Mouse (Mus musculus): ENCODE results near the gene Nars2. TPM values are rescaled to one million over a fixed set of nuclear protein-coding genes. Genes with fewer than 3 reads are reported as not detected.

The Nars2 gene
- polyA plus RNA-seq, 1 experiment = 7.1 TPM

GRCm38 (mm10) chr7:96907971-96908680 is 43.2 kb upstream of the Nars2 start:
- H3K27ac ChIP-seq (ENCODE audit: control insufficient read depth, insufficient read depth, low read depth, low read length, poor library complexity) = no peak overlapping the region
- WGBS = 79% methylated on average over 16 of the region's 16 CpGs
- TF ChIP-seq POLR2A (IDR thresholded peaks at IDR 0.05; ENCODE audit: borderline replicate concordance, control insufficient read depth, low read depth, low read length) = no peak
- no peak for TF ChIP-seq CTCF (IDR thresholded peaks at IDR 0.05; ENCODE audit: control insufficient read depth, insufficient read depth, low read length)
- H3K4me3 ChIP-seq (replicated peaks; ENCODE audit: control insufficient read depth, low read depth, low read length) = no peak overlapping the region
- no peaks in the 10 kb centered on the region for H3K4me1 ChIP-seq (ENCODE audit: control insufficient read depth, insufficient read depth, low read length)

GRCm38 (mm10) chr7:96909856-96910255 is 41.4 kb upstream of the Nars2 start:
- WGBS = 71% methylated on average over 5 of the region's 5 CpGs
- H3K27ac ChIP-seq (ENCODE audit: control insufficient read depth, insufficient read depth, low read depth, low read length, poor library complexity) = no peak overlapping the region
- H3K4me3 ChIP-seq (replicated peaks; ENCODE audit: control insufficient read depth, low read depth, low read length) = no peak overlapping the region
- H3K4me1 ChIP-seq (ENCODE audit: control insufficient read depth, insufficient read depth, low read length) = no peaks in the 10 kb centered on the region
- TF ChIP-seq POLR2A (IDR thresholded peaks at IDR 0.05; ENCODE audit: borderline replicate concordance, control insufficient read depth, low read depth, low read length) (no peak), CTCF (IDR thresholded peaks at IDR 0.05; ENCODE audit: control insufficient read depth, insufficient read depth, low read length) (no peak)

- H3K27ac ChIP-seq (ENCODE audit: control insufficient read depth, insufficient read depth, low read depth, low read length, poor library complexity) = no peak overlapping the region
- WGBS = 82% methylated on average over 12 of the region's 12 CpGs
- H3K4me3 ChIP-seq (replicated peaks; ENCODE audit: control insufficient read depth, low read depth, low read length) = no peak overlapping the region
- no peak for TF ChIP-seq CTCF (IDR thresholded peaks at IDR 0.05; ENCODE audit: control insufficient read depth, insufficient read depth, low read length)
- no peak for TF ChIP-seq POLR2A (IDR thresholded peaks at IDR 0.05; ENCODE audit: borderline replicate concordance, control insufficient read depth, low read depth, low read length)
- no peaks in the 10 kb centered on the region for H3K4me1 ChIP-seq (ENCODE audit: control insufficient read depth, insufficient read depth, low read length)
These were observed 40.9 kb upstream of the Nars2 start for GRCm38 (mm10) chr7:96910310-96910960.

- WGBS = 0% methylated on average over 6 of the region's 6 CpGs
- no peaks in the 10 kb centered on the region for H3K4me1 ChIP-seq (ENCODE audit: control insufficient read depth, insufficient read depth, low read length)
- no peak overlapping the region for H3K27ac ChIP-seq (ENCODE audit: control insufficient read depth, insufficient read depth, low read depth, low read length, poor library complexity)
- no peak overlapping the region for H3K4me3 ChIP-seq (replicated peaks; ENCODE audit: control insufficient read depth, low read depth, low read length)
- TF ChIP-seq POLR2A (IDR thresholded peaks at IDR 0.05; ENCODE audit: borderline replicate concordance, control insufficient read depth, low read depth, low read length) (no peak), CTCF (IDR thresholded peaks at IDR 0.05; ENCODE audit: control insufficient read depth, insufficient read depth, low read length) (peak; percentile 95)
These were observed 37.3 kb upstream of the Nars2 start for GRCm38 (mm10) chr7:96914031-96914430.

GRCm38 (mm10) chr7:96915452-96916105 is 35.7 kb upstream of the Nars2 start:
- WGBS = 2% methylated on average over 2 of the region's 2 CpGs

GRCm38 (mm10) chr7:96920447-96921095 is 30.7 kb upstream of the Nars2 start:
- Histone ChIP-seq H3K4me1 (ENCODE audit: control insufficient read depth, insufficient read depth, low read length) (no peaks in the 10 kb centered on the region), H3K4me3 (replicated peaks; ENCODE audit: control insufficient read depth, low read depth, low read length) (no peak overlapping the region), H3K27ac (ENCODE audit: control insufficient read depth, insufficient read depth, low read depth, low read length, poor library complexity) (no peak overlapping the region)
- TF ChIP-seq POLR2A (IDR thresholded peaks at IDR 0.05; ENCODE audit: borderline replicate concordance, control insufficient read depth, low read depth, low read length) (no peak), CTCF (IDR thresholded peaks at IDR 0.05; ENCODE audit: control insufficient read depth, insufficient read depth, low read length) (no peak)
- 76% methylated on average over 7 of the region's 7 CpGs for WGBS

More at GRCm38 (mm10) chr7:96915452-96916105, 35.7 kb upstream of the Nars2 start:
- Histone ChIP-seq H3K4me3 (replicated peaks; ENCODE audit: control insufficient read depth, low read depth, low read length) (no peak overlapping the region), H3K27ac (ENCODE audit: control insufficient read depth, insufficient read depth, low read depth, low read length, poor library complexity) (no peak overlapping the region), H3K4me1 (ENCODE audit: control insufficient read depth, insufficient read depth, low read length) (no peaks in the 10 kb centered on the region)
- TF ChIP-seq CTCF (IDR thresholded peaks at IDR 0.05; ENCODE audit: control insufficient read depth, insufficient read depth, low read length) = peak; percentile 67
- TF ChIP-seq POLR2A (IDR thresholded peaks at IDR 0.05; ENCODE audit: borderline replicate concordance, control insufficient read depth, low read depth, low read length) = no peak

GRCm38 (mm10) chr7:96922927-96923326 is 28.4 kb upstream of the Nars2 start:
- WGBS = 87% methylated on average over 2 of the region's 2 CpGs

More at GRCm38 (mm10) chr7:96922927-96923326, 28.4 kb upstream of the Nars2 start:
- Histone ChIP-seq H3K4me1 (ENCODE audit: control insufficient read depth, insufficient read depth, low read length) (no peaks in the 10 kb centered on the region), H3K27ac (ENCODE audit: control insufficient read depth, insufficient read depth, low read depth, low read length, poor library complexity) (no peak overlapping the region), H3K4me3 (replicated peaks; ENCODE audit: control insufficient read depth, low read depth, low read length) (no peak overlapping the region)
- no peak for TF ChIP-seq CTCF (IDR thresholded peaks at IDR 0.05; ENCODE audit: control insufficient read depth, insufficient read depth, low read length)
- TF ChIP-seq POLR2A (IDR thresholded peaks at IDR 0.05; ENCODE audit: borderline replicate concordance, control insufficient read depth, low read depth, low read length) = no peak
